Mouse (Mus musculus) megakaryocyte, embryonic 14.5 days (primary cell): ENCODE measurements at regions not wholly inside any gene's neighbourhood (a gene's known extent, or its start where the extent isn't known, plus 50 kb on each side); places are given as distances from the start of the nearest gene placed in this dataset.

Source experiments
- FLI1 ChIP-seq: IDR thresholded peaks from 2 replicates; pipeline ENCODE4 v1.6.1; 2012; ENCODE audit warnings: low read length, inconsistent platforms, mixed read lengths
- GATA1 ChIP-seq: IDR thresholded peaks from 3 replicates; pipeline ENCODE4 v1.6.1; 2012; ENCODE audit warnings: mixed read lengths, low read length, inconsistent platforms, borderline replicate concordance

- TF ChIP-seq FLI1: no peak
- no peak for TF ChIP-seq GATA1
These were observed 213.5 kb upstream of the Sesn3 start for GRCm38 (mm10) chr9:14061389-14061788.
